Mouse (Mus musculus) testis, adult 2 months (tissue): ENCODE data around the gene Olfr1106.

Experiments
- CTCF ChIP-seq: fragments of 200-500 bp; IDR thresholded peaks from 2 replicates; pipeline ENCODE4 v1.5.1; 2012; ENCODE audit warnings: low read depth, mild to moderate bottlenecking, inconsistent platforms, low read length, moderate library complexity; ENCODE audit not compliant: control insufficient read depth, insufficient read depth, insufficient replicate concordance
- POLR2A ChIP-seq: fragments of 200-500 bp; IDR thresholded peaks from 2 replicates; pipeline ENCODE4 v1.6.1; 2012; ENCODE audit warnings: low read depth, mild to moderate bottlenecking, inconsistent platforms, low read length, moderate library complexity; ENCODE audit not compliant: control insufficient read depth

DNA sequence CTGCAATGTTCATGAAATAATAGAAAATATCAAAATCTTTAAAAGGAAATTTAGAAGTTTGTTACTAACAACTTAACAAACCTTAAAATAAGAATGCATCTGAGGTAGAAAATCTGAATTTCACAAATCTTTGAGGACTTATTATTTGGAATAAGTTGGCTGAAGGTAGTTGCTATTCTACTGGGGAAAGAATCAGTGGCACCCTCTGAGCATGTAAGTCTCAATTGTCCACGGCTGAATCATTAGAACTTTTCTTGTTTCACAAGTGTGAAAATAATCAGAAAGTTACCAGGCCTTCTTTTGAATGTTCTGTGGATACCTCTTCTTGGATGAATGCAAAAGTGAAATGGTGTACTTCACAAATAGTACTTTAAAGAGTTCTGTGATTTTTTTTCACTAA is 23.6 kb upstream of the Olfr1106 start, which contains the start of gene Olfr1107:
- TF ChIP-seq CTCF (no peak), POLR2A (no peak)
